Mouse (Mus musculus) liver, embryonic 11.5 days (tissue): ENCODE measurements at regions not wholly inside any gene's neighbourhood (a gene's known extent, or its start where the extent isn't known, plus 50 kb on each side); places are given as distances from the start of the nearest gene placed in this dataset.

Source experiments
- ATAC-seq: fragments of 200-750 bp; cut with Nextera tagmentation; replicated peaks from 2 replicates; pipeline ENCODE4 v1.8.0; 2017; ENCODE audit warnings: moderate number of reproducible peaks, mild to moderate bottlenecking, moderate TSS enrichment, moderate library complexity; ENCODE audit not compliant: low FRiP score
- DNase-seq: peaks from one replicate; pipeline ENCODE4 v3.0.0-alpha.2; 2017; ENCODE audit warnings: low spot score
- H3K27ac ChIP-seq: fragments of 300-500 bp; sonication (generic); 2 replicates; pipeline ENCODE4 v1.5.1; 2014; ENCODE audit warnings: mild to moderate bottlenecking, low read depth, low read length, control low read depth
- H3K27me3 ChIP-seq: fragments of 300-500 bp; sonication (generic); replicated peaks from 2 replicates; pipeline ENCODE4 v1.6.1; 2014; ENCODE audit warnings: low read length, mixed read lengths; ENCODE audit not compliant: control insufficient read depth, insufficient read depth
- H3K36me3 ChIP-seq: fragments of 300-500 bp; sonication (generic); 2 replicates; pipeline ENCODE4 v1.6.1; 2014; ENCODE audit warnings: mild to moderate bottlenecking, low read length, moderate library complexity, mixed read lengths; ENCODE audit not compliant: control insufficient read depth, insufficient read depth
- H3K4me1 ChIP-seq: fragments of 300-500 bp; sonication (generic); replicated peaks from 2 replicates; pipeline ENCODE4 v1.6.1; 2014; ENCODE audit warnings: low read length, mixed read lengths; ENCODE audit not compliant: control insufficient read depth, insufficient read depth
- H3K4me2 ChIP-seq: fragments of 300-500 bp; sonication (generic); 2 replicates; pipeline ENCODE4 v1.6.1; 2014; ENCODE audit warnings: mild to moderate bottlenecking, control low read depth, moderate library complexity
- H3K4me3 ChIP-seq: fragments of 300-500 bp; sonication (generic); 2 replicates; pipeline ENCODE4 v1.5.1; 2014; ENCODE audit warnings: low read depth, low read length, control low read depth
- H3K9ac ChIP-seq: fragments of 300-500 bp; sonication (generic); 2 replicates; pipeline ENCODE4 v1.6.1; 2014; ENCODE audit warnings: low read depth, low read length, control low read depth
- H3K9me3 ChIP-seq: fragments of 300-500 bp; sonication (generic); 2 replicates; pipeline ENCODE4 v1.6.1; 2016; ENCODE audit warnings: low read length, inconsistent platforms, mixed read lengths; ENCODE audit not compliant: control insufficient read depth
- whole genome bisulfite sequencing: fragments of 180-500 bp; shearing (Covaris S2); extraction: QIAGEN DNeasy Blood & Tissue Kit; methylation state at CpG from one replicate; pipeline ENCODE4 v1.1.7; 2014; 5-methylcytosine and 5-hydroxymethylcytosine counted together

- Histone ChIP-seq H3K4me1 (no peaks in the 10 kb centered on the region), H3K27me3 (no peaks in the 10 kb centered on the region), H3K9me3 (no peaks in the 10 kb centered on the region), H3K4me2 (no peak overlapping the region), H3K4me3 (no peak overlapping the region), H3K36me3 (no peaks in the 10 kb centered on the region), H3K27ac (no peak overlapping the region), H3K9ac (no peak overlapping the region)
- ATAC-seq (no peak), DNase-seq (no peak)
- WGBS: 75% methylated on average over 5 of the region's 5 CpGs
These were observed 51.8 kb downstream of the Calml3 start for GRCm38 (mm10) chr13:3752334-3752733.

- no peak for ATAC-seq
These were observed 52.9 kb downstream of the Calml3 start for GRCm38 (mm10) chr13:3751222-3751621.

GRCm38 (mm10) chr13:3750756-3751155 is 53.4 kb downstream of the Calml3 start:
- 31% methylated on average over 1 of the region's 1 CpGs for WGBS
- 0 out of 2 replicates have a peak, but pooled peaks have one; percentile 26 for ATAC-seq

More at GRCm38 (mm10) chr13:3751222-3751621, 52.9 kb downstream of the Calml3 start:
- DNase-seq: no peak
- Histone ChIP-seq H3K9ac (no peak overlapping the region), H3K9me3 (no peaks in the 10 kb centered on the region), H3K4me3 (no peak overlapping the region), H3K4me2 (no peak overlapping the region), H3K27me3 (no peaks in the 10 kb centered on the region), H3K36me3 (no peaks in the 10 kb centered on the region), H3K4me1 (no peaks in the 10 kb centered on the region), H3K27ac (no peak overlapping the region)
- 56% methylated on average over 1 of the region's 1 CpGs for WGBS

GRCm38 (mm10) chr13:3749646-3750045 is 54.5 kb downstream of the Calml3 start:
- ATAC-seq (0 out of 2 replicates have a peak, but pooled peaks have one; percentile 39), DNase-seq (no peak)
- no peak overlapping the region for H3K4me3 ChIP-seq
- no peak overlapping the region for H3K27ac ChIP-seq
- H3K36me3 ChIP-seq: no peaks in the 10 kb centered on the region
- no peak overlapping the region for H3K9ac ChIP-seq
- no peaks in the 10 kb centered on the region for H3K4me1 ChIP-seq
- H3K9me3 ChIP-seq: no peaks in the 10 kb centered on the region
- no peak overlapping the region for H3K4me2 ChIP-seq
- H3K27me3 ChIP-seq: no peaks in the 10 kb centered on the region
- WGBS: 87% methylated on average over 3 of the region's 3 CpGs

More at GRCm38 (mm10) chr13:3750756-3751155, 53.4 kb downstream of the Calml3 start:
- Histone ChIP-seq H3K9ac (no peak overlapping the region), H3K4me3 (no peak overlapping the region), H3K36me3 (no peaks in the 10 kb centered on the region), H3K4me1 (no peaks in the 10 kb centered on the region), H3K4me2 (no peak overlapping the region), H3K9me3 (no peaks in the 10 kb centered on the region), H3K27ac (no peak overlapping the region), H3K27me3 (no peaks in the 10 kb centered on the region)
- no peak for DNase-seq

- 87% methylated on average over 5 of the region's 5 CpGs for WGBS
- no peak overlapping the region for H3K4me3 ChIP-seq
- no peaks in the 10 kb centered on the region for H3K27me3 ChIP-seq
- H3K4me1 ChIP-seq: no peaks in the 10 kb centered on the region
- ATAC-seq (no peak), DNase-seq (no peak)
- H3K9ac ChIP-seq: no peak overlapping the region
- H3K36me3 ChIP-seq: no peaks in the 10 kb centered on the region
- no peak overlapping the region for H3K4me2 ChIP-seq
- H3K9me3 ChIP-seq: no peaks in the 10 kb centered on the region
- no peak overlapping the region for H3K27ac ChIP-seq
These were observed 55.3 kb downstream of the Calml3 start for GRCm38 (mm10) chr13:3748859-3749258.

GRCm38 (mm10) chr13:3746524-3746923 is 57.6 kb downstream of the Calml3 start:
- Histone ChIP-seq H3K4me2 (no peak overlapping the region), H3K27ac (no peak overlapping the region), H3K9me3 (no peaks in the 10 kb centered on the region), H3K9ac (no peak overlapping the region), H3K27me3 (no peaks in the 10 kb centered on the region), H3K4me1 (no peaks in the 10 kb centered on the region; the same call in 1 of the 2 replicates), H3K4me3 (no peak overlapping the region), H3K36me3 (no peaks in the 10 kb centered on the region)
- no peak for DNase-seq
- WGBS: 83% methylated on average over 10 of the region's 10 CpGs
- no peak for ATAC-seq

GRCm38 (mm10) chr13:3744870-3745269 is 59.2 kb downstream of the Calml3 start:
- no peak overlapping the region for H3K9ac ChIP-seq
- H3K27me3 ChIP-seq: no peaks in the 10 kb centered on the region
- H3K4me1 ChIP-seq: no peaks in the 10 kb centered on the region; the same call in 1 of the 2 replicates
- ATAC-seq: no peak
- H3K27ac ChIP-seq: no peak overlapping the region
- no peaks in the 10 kb centered on the region for H3K9me3 ChIP-seq
- no peak overlapping the region for H3K4me3 ChIP-seq
- WGBS: 71% methylated on average over 3 of the region's 3 CpGs
- no peak overlapping the region for H3K4me2 ChIP-seq
- no peak for DNase-seq
- H3K36me3 ChIP-seq: no peaks in the 10 kb centered on the region

GRCm38 (mm10) chr13:3743692-3744457 is 60.2 kb downstream of the Calml3 start:
- DNase-seq: no peak
- ATAC-seq: no peak
- H3K9me3 ChIP-seq: no peaks in the 10 kb centered on the region
- H3K36me3 ChIP-seq: no peaks in the 10 kb centered on the region
- WGBS: 82% methylated on average over 6 of the region's 6 CpGs
- no peak overlapping the region for H3K9ac ChIP-seq
- no peaks in the 10 kb centered on the region; the same call in 1 of the 2 replicates for H3K4me1 ChIP-seq
- H3K27me3 ChIP-seq: no peaks in the 10 kb centered on the region
- H3K4me3 ChIP-seq: no peak overlapping the region
- no peak overlapping the region for H3K4me2 ChIP-seq
- H3K27ac ChIP-seq: no peak overlapping the region
